Mouse (Mus musculus) ovary, postnatal 36 days (tissue): ENCODE measurements around the gene Kbtbd2.

Experiments
- DNase-seq: peaks from one replicate; pipeline ENCODE4 v3.0.0; 2022; ENCODE audit warnings: low spot score, mixed read lengths

The Kbtbd2 gene

GRCm38 (mm10) chr6:56797311-56798151, at the start of gene Kbtbd2:
Gene Kbtbd2 (minus strand): TSS chr6:56797813.
- DNase-seq: peak; percentile 95

- DNase-seq: no peak
Observed at GRCm38 (mm10) chr6:56844365-56844764, 46.8 kb upstream of the Kbtbd2 start.

- DNase-seq: no peak
Observed at GRCm38 (mm10) chr6:56843229-56843628, 45.6 kb upstream of the Kbtbd2 start.

GRCm38 (mm10) chr6:56837621-56838020, 40.0 kb upstream of the Kbtbd2 start:
- DNase-seq: no peak

GRCm38 (mm10) chr6:56837166-56837565, 39.6 kb upstream of the Kbtbd2 start:
- no peak for DNase-seq

- no peak for DNase-seq
Observed at GRCm38 (mm10) chr6:56835532-56835931, 37.9 kb upstream of the Kbtbd2 start.

- no peak for DNase-seq
Observed at GRCm38 (mm10) chr6:56834769-56835168, 37.2 kb upstream of the Kbtbd2 start.

- no peak for DNase-seq
Observed at GRCm38 (mm10) chr6:56832830-56833229, 35.2 kb upstream of the Kbtbd2 start.

- DNase-seq: no peak
Observed at GRCm38 (mm10) chr6:56832407-56832796, 34.8 kb upstream of the Kbtbd2 start.

GRCm38 (mm10) chr6:56831697-56832406, 34.2 kb upstream of the Kbtbd2 start, which contains the start of gene Fkbp9:
Gene Fkbp9 (plus strand): TSS chr6:56832059.
- peak; percentile 90 for DNase-seq

- no peak for DNase-seq
Observed at GRCm38 (mm10) chr6:56825657-56826056, 28.0 kb upstream of the Kbtbd2 start.

- DNase-seq: no peak
Observed at GRCm38 (mm10) chr6:56819124-56819487, 21.5 kb upstream of the Kbtbd2 start.

GRCm38 (mm10) chr6:56818436-56819123, 21.0 kb upstream of the Kbtbd2 start:
- no peak for DNase-seq

- no peak for DNase-seq
Observed at GRCm38 (mm10) chr6:56813332-56813731, 15.7 kb upstream of the Kbtbd2 start.

GRCm38 (mm10) chr6:56808656-56809055, 11.0 kb upstream of the Kbtbd2 start:
- DNase-seq: no peak

- DNase-seq: no peak
Observed at GRCm38 (mm10) chr6:56806195-56806594, 8.6 kb upstream of the Kbtbd2 start.

- no peak for DNase-seq
Observed at GRCm38 (mm10) chr6:56805026-56805425, 7.4 kb upstream of the Kbtbd2 start.

- no peak for DNase-seq
Observed at GRCm38 (mm10) chr6:56798152-56798465, 496 bp upstream of the Kbtbd2 start.

GRCm38 (mm10) chr6:56796668-56797141, 908 bp downstream of the Kbtbd2 start:
- no peak for DNase-seq

GRCm38 (mm10) chr6:56796232-56796631, 1.4 kb downstream of the Kbtbd2 start:
- no peak for DNase-seq

GRCm38 (mm10) chr6:56794834-56795233, 2.8 kb downstream of the Kbtbd2 start:
- no peak for DNase-seq

GRCm38 (mm10) chr6:56789336-56789735, 8.3 kb downstream of the Kbtbd2 start:
- no peak for DNase-seq

GRCm38 (mm10) chr6:56787668-56788067, 9.9 kb downstream of the Kbtbd2 start:
- no peak for DNase-seq
